Mouse (Mus musculus) olfactory bulb, adult 2 months (tissue): ENCODE data around the gene Trpc4.

ENCODE experiments used
- CTCF ChIP-seq: fragments of 200-500 bp; IDR thresholded peaks from 2 replicates; pipeline ENCODE4 v1.5.1; 2012; ENCODE audit warnings: low read depth, mild to moderate bottlenecking, low read length, moderate library complexity; ENCODE audit not compliant: insufficient read depth
- POLR2A ChIP-seq: fragments of 200-500 bp; IDR thresholded peaks from 2 replicates; pipeline ENCODE4 v1.6.1; 2012; ENCODE audit warnings: mild to moderate bottlenecking, low read depth, low read length, moderate library complexity; ENCODE audit not compliant: insufficient read depth

DNA sequence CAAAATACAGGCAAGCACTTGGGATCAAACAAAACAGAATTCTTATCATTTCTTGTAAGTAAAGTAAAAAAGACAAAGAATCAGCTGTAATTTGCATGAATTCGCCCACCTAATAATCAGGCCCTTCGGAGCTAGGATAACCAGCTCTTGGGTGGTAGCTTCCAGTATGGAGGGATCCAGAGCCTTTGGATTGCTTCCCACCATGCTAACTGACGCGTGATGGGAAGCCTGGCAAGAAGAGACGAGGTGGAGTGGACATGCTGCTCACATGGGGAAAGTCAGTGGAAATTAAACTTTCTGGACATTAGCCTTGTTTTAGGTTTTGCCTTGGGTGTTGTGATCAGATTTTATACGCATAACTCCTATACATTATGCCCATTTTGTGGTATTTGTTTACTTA is 93.5 kb downstream of the Trpc4 start:
- TF ChIP-seq CTCF = no peak
- no peak for TF ChIP-seq POLR2A
